Mouse (Mus musculus) ES-CJ7 (cell line): ENCODE measurements at regions not wholly inside any gene's neighbourhood (a gene's known extent, or its start where the extent isn't known, plus 50 kb on each side); places are given as distances from the start of the nearest gene placed in this dataset.

Experiments used
- DNase-seq: peaks from one replicate; pipeline ENCODE4 v3.0.0; 2011; ENCODE audit warnings: low read depth, low spot score

DNA sequence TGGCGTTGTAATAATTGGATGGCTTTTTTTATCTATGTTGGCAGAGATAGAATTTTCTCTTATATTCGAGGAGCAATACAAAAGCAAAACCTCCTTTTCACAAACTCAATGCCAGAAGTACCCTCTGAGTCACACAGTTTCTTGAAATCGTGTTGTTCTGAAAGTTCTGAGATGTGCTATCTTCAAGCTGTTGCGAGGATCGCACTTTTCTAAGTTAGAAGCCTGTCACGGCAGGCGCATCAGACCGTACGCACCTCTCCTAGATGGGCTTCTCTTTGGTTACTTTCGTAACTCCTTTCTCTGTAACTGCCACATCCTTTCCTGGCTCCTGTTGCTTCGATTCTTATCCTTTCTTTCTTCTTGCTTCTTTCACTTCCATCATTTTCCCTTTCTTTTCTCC, 271.2 kb upstream of the Arrdc3 start:
- no peak for DNase-seq

DNA sequence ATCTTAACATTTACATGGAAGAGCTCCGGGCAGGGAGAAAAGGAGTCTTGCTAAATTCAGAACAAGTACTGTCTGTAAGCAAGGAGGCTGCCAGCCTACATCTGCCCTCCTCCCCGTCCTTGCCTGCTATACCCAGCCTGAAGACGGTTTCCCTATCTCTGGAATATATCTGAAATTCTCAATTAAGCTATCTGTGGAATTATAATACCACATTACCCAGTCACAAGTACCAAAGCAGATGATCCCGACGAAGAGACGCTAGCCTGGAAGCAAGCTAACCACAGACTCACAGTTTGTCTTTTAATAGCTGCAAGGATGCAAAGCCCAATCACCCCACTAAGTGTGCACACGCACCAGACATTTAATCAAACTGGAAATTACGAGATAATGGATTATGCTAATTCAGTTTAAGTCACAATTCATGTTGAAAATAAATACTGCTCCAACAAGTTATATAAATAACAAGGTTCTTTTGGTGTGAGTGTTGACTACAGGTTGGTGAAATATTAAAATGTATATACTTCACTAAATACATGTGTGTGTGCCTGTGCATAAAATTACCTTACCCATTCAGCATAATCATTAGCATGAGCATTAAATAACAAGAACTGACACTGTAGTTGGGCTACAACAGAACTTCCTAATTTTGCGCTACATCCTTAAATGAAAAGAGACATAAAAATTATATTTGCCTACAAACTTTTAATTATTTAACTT, 269.9 kb upstream of the Arrdc3 start:
- DNase-seq: no peak

DNA sequence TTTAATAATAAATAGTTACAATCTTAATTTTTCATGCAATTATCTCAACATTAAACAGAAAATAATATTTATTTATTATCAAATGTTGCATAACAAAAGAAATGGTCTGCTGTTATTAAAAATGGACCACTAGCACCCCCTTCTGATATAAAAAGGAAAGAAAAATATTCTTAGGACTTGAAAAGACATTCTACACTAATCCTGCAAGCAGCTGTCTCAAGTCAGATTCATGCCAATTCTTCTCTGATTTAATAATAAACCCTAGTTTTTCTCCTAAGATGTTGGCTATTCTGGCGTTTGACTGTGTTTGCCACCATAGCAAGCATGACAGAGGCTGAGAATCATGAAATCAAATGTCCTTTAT, 269.3 kb upstream of the Arrdc3 start:
- no peak for DNase-seq

DNA sequence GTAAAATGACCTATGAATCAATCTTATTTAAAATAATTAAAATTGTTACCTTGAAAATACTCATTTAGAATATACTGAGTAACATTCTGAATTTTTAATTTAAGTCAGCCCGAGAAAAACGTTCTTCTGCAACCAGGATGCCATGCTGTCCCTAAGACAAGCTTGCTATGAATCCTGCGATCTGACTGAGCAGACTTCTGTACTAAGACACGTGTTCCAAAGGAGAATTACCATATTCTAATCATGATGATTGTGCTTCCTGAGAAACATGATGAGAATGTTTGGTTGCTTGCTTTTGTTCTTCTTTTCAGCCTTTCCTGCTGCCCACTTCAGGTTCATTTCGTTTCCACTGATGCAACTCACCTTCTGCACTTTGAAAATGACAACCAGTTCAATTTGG, 268.2 kb upstream of the Arrdc3 start:
- DNase-seq: no peak

DNA sequence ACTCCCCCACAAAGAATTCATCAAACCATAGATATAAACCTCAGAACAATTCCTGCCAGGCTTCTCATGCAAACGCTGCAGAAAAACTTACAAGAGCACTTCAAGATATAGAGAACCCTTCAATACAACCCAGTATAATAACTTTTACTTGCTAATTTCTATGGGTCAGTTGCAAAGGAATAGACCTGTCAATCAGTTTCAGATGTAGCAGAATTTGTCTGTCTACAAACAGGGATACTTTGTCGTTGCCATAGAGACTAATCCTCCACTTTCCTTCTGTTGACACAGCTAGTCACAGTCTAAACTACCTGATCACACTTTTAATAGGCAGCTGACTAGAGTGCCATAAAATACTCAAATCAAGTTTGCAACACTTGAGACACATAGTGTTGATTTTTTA, 260.2 kb upstream of the Arrdc3 start:
- no peak for DNase-seq

DNA sequence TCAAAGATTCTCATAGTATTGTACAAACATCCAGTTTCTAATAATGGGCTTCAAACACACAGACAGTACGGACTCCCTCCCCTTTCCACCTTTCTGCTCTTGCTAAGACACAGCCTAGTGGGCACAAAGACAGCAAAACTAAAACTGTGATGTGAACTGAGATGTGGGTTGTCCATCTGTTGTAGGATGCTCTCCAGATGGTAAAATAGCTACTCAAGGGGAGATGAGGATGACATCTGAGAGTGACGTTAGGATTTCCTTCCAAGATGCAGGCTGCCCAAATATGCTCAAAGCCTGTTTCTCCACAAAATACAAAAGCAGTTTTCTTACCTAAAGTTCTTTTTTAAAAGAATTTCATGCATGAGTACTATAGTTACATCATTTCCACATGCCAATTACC, 241.8 kb upstream of the Arrdc3 start:
- no peak for DNase-seq

DNA sequence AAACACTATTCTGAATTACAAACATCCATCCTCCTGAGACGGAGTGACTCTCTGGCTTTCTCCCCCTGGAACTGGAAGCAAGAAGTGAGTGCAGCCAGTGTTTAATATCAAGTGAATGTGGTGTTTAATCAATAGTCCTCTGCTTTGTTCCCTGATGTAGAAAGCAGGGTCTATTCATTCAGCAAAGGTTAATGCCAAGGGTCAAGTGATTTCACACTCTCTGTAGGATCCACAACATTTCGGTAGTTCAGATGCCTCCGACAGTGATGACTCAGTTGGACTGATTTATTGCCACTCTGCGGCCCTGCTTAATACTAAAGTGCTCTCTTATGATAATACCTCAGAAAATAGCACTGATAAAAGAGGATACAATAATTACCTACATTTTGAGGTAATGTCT, 235.6 kb upstream of the Arrdc3 start:
- no peak for DNase-seq

DNA sequence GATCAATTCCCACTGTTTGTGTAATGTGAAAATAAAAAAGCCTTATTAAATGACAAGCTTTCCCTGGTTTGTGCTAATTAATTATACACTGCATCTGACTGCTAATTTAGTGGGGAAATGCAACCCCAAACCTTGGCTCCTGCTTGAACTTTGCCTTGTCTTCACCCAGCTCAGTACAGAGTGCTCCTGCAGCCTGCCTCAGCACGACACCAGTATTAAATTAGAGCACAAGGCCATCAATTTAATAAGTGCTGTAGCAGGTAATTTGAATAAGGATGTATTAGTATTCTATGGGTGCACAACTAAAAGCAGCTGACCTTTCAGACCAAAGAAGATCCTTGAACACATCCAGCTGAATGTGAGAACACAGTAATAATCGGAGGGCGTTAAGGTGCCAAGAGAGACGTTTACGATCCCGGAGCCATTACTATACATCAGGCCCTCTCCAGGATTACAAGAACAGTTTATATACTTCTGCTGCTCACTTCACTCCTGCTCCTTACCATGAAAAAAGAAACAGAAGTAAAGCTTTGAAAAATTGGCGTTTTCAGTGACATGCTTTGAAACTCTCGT, 230.1 kb upstream of the Arrdc3 start:
- DNase-seq: no peak

DNA sequence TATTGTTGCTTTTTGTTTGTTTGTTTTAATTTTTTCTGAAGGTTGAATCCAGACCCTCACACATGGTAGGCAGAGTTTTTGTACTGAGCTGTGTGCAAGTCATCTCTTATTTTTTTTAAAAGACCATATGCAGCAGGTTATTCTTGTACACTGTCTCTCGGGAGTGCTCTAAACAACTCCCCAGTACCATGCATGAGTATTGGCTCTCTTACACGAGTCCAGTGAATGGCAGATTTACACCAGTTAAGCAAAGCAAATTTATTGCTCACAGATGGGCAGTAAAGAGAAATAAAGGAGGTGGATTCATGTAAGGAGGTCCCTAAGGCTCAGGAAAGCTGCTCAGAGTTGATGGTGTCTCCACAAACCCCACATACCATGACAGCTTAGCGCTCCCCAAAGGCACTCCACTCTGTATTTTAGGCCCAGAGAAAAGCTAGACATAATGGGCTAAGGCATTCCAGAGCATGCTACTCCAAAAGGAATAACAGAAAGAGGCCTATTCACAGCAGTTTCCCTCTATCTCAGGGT, 216.9 kb upstream of the Arrdc3 start:
- no peak for DNase-seq

DNA sequence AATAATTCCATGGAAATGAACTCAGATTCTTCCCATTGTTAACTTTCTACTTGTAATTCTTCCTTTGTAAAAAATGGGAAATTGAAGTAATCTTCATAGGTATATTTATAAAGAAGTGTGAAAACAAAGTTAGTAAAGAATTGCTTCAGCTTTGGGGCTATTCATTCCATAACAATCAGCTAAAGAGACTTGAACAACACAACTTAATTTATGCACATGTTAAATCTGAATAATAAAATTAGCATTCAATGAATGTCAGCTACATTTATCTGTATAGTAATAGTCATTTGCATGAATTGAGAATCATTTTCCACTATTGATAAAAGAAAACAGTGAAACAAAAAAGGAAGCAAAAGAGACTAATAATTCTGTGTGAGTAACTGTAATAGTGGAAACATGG, 193.3 kb upstream of the Arrdc3 start:
- no peak for DNase-seq

DNA sequence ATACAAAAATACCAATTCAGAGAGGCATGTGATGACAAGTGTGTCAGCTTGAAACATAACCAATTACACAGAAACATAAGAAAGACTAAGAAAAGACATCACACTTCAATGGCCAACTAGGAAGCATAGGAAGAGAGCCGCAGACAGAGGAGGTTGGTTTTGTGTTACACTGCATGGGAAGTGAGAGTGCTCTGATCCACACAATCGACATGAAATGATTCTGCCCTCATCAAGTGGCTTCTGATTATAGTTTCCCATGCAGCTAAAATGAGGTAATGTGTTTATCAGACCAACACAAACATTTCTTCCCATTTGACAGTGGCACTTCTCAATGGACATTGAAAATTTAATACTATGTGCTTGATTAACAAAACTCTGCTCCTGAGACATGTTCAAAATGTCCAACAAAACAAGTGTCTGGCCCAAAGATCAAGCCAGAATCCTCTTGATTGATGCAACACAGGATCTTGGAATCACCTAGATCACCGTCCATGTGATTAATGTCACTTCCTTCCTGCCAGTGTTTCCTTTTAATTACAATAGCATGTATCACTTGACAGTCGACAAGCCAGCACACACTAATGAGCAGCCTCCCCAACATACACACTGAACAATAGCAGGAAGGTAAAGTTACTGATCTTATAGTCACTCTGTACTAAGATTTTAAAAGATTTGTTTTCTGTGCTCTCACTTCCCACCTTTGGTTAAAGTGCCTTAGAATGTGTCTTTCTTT, 192.4 kb upstream of the Arrdc3 start:
- DNase-seq: no peak

DNA sequence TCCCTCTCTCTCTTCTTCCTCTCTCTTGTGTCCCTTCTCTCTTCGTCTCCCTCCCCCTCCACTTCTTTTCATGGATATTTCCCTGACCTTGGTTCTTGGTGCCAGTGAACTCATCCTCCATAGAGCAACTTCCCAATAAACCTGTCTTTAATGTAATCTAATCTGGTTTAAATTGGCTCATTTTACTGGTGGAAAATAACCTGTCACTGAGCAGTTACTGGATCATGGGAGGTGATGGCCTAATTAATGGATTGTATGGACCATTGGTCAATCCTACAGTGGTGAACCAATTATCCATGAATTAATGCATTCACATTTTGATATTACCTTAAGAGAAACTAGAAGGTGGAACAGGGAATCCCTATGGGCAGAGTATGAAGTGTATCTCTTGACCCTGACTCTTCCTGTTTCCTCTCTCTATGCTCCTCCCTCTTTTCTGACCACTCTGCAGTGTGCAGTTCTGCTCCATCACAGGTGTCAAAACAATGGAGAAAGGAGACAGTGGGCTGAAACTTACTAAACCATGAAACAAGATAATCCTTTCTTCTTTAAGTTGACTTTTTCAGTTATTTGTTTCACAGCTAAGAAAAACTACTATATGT, 187.5 kb upstream of the Arrdc3 start:
- no peak for DNase-seq

DNA sequence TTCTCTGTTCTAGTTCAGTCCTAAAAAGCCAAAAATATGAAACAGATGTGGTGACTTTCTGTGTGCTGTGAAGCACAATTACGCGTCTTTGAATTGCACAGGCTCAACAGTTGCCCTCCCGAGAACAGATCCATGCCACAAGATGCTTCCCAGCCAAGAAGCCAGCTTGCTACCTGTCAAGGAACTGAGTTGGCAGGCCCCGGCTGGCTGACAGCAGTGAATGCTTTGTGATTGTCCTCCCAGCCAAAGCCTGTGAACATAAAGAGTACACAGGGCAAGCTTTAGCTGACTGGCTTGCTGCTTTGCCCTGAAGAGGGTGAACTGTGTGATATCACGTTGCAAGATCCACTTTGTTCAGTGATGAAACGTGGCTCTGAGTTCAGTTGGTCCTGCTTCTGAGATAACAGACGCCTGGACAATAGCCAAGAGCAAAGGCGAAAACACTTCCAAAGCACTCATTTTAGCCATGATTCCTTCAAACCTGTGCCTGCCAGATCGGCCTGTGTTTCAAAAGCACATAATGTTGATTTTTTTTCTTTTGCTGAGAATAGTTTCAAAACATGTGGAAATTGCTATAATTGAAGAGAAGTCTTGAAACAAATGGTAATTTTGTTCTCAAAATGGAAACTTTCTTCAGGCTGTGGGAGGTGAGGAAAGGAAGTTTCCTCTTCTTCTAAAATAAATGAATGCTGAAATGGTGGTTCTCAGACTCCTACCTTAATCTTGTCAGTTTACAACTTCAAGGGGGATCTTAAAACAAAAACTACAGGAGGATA, 173.5 kb upstream of the Arrdc3 start:
- DNase-seq: no peak

DNA sequence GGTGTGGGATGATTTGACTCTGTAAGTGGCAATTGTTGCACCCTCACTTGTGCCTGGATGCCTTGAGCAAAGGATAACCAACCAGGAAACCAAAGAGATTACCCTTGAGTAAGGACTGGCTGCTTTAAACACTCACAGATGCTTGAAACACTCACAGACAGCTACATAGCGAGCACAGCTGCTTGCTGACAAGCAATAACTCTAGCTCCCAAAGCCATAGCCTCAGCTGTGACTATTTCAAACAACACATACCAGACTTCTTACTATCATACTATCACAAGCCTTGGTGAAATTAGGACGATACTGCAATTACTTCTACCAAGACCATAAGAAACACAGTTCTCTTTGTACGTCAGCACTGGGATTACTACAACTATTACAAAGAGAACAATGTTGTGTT, 163.9 kb upstream of the Arrdc3 start:
- DNase-seq: no peak

DNA sequence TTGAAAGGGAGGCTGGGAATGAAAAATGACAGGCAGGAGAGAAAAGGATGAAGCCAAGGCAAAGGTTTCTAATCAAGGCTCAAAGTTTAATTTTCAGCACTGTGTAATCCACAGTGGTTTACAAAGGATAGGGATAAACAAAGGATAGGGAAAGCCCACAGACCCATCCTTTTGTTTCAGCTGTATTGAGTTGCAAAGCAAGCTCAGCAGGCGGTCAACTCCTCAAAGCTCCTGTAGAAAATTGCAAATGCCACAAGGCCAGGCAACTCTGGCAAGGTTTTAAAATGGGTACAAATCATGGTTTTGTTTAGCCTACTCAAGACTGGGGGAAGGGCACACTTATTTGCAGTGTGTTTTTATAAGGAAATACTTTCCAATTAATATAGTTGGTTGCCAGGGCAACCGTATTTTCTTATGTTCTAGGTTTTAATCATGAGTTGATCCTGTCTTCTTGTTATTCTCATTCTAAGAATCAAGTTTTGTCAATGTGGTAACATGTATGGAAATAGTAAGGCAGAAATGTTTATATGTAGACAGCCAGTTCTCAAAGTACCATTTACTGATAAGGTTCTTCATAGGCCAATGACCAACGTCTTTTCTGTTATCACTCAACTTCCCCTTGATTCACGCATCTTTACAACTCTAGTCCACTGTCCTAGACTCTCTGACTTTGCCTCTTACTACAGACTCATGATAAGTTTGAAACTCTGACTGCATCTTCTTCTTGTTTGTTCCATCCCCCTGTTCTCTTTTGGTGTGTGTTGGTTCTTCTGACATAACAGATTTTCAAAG, 159.8 kb upstream of the Arrdc3 start:
- peak; percentile 94 for DNase-seq

DNA sequence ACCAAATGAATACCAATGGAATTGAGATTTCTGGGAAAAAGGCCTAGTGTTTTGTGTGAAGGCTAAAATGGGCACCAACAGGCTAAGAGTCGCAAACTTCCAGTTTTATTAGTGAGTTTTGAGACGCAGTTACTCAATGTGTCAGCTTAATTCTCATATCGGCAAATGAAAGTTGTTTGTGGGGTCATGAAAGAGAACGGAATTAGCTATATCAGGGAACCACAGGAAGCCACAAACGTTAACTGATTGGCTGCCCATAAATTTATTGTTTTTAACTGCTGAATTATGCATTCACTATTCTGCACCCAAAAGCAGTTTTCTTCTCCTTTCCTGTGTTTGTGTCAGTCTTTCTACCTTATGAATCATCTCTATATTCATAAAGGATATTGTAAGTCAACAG, 154.0 kb upstream of the Arrdc3 start:
- DNase-seq: no peak

DNA sequence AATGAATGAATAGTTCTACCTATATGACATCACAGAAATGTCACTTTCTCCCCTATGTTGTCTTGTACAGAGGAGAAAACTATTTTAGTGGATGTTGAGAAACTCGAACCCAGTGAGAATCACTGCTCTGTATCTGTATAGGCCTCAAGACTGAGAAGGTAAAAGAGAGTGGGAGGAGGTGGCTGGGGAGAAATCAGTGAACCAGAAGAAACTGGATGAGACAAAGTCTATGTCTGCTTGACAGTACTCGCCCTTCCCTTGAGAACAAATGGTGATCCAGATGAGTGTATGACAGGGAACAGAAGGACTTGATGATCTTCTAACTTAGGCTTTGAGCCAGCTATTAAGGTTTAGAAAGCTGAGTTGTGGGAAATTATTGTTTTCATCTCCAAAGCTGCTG, 137.2 kb upstream of the Arrdc3 start:
- DNase-seq: no peak

DNA sequence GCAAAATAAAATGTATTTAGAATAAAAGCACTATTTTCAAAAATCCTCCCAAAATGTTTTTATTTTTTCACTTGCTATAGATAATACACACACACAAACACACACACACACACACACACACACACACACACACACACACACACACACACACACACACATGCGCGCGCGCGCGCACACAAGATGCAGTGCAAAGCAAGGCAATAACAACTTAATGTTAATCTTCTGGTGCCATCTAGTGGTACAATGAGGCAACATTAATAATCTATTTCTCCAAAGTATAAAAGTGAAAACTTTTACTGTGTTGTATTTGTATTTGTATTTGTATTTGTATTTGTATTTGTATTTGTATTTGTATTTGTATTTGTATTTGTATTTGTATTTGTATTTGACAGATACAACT, 136.2 kb upstream of the Arrdc3 start:
- DNase-seq: peak; percentile 32
